Mouse (Mus musculus) lung, adult 2 months (tissue): ENCODE results near the gene Rfx7.

Experiments used
- CTCF ChIP-seq: fragments of 200-500 bp; IDR thresholded peaks from 2 replicates; pipeline ENCODE4 v1.5.1; 2011; ENCODE audit warnings: mild to moderate bottlenecking, low read length, control low read depth; ENCODE audit not compliant: insufficient read depth
- POLR2A ChIP-seq: fragments of 200-500 bp; IDR thresholded peaks from 2 replicates; pipeline ENCODE4 v1.6.1; 2011; ENCODE audit warnings: low read depth, mild to moderate bottlenecking, control low read depth, low read length, borderline replicate concordance; ENCODE audit errors: extremely low read depth

GRCm38 (mm10) chr9:72640642-72641041 is 108.6 kb downstream of the Rfx7 start:
- TF ChIP-seq CTCF = no peak
- TF ChIP-seq POLR2A = no peak
